Mouse (Mus musculus): ENCODE data around the gene Gm26920. TPM values are rescaled to one million over a fixed set of nuclear protein-coding genes. Genes with fewer than 3 reads are reported as not detected.

Gene Gm26920
- total RNA-seq (2014; rRNA removed) (0.13 TPM in 1 of 2 replicates, not detected in the other), polyA plus RNA-seq (2012; rRNA removed) (not detected in 2 replicates)

- H3K79me2 ChIP-seq (ENCODE audit: control insufficient read depth, insufficient read depth, low read length), result no peaks in the 10 kb centered on the region; the same call in 1 of the 2 replicates
- TF ChIP-seq POLR2A (IDR thresholded peaks at IDR 0.05; ENCODE audit: extremely low read depth, insufficient read depth, low read length), result no peak
- TF ChIP-seq CTCF (IDR thresholded peaks at IDR 0.05; ENCODE audit: low read depth, low read length), result no peak
- under 1% methylated on average over 40 of the region's 40 CpGs for whole genome bisulfite sequencing
- no peaks in the 10 kb centered on the region for H3K27me3 ChIP-seq (ENCODE audit: control insufficient read depth, insufficient read depth, low read length)
- H3K36me3 ChIP-seq (ENCODE audit: control insufficient read depth, insufficient read depth, low read length), result no peaks in the 10 kb centered on the region
- H3K9ac ChIP-seq (ENCODE audit: low read depth, low read length), result peak within 1 kb of the TSS; percentile 70
- H3K27ac ChIP-seq (replicated peaks; ENCODE audit: insufficient read depth, low read depth, low read length), result peak within 1 kb of the TSS; percentile 8
- DNase-seq (ENCODE audit: extremely low read depth, low read depth, low spot score), result peak; percentile 97
- peaks cover 6% of the 10 kb centered on the region; the same call in 1 of the 2 replicates for H3K4me1 ChIP-seq (ENCODE audit: control insufficient read depth, insufficient read depth, low read length)
- peak within 1 kb of the TSS; percentile 66 for H3K4me3 ChIP-seq (ENCODE audit: insufficient read depth, low read depth, low read length)
These were observed at the start of gene Gm26920, which contains the start of gene Zfp566 for GRCm38 (mm10) chr7:30090092-30090969. TSS of gene Gm26920 (minus strand) at chr7:30090410. TSS of gene Zfp566 (minus strand) at chr7:30090527.

GRCm38 (mm10) chr7:30136826-30137225 lies 46.6 kb upstream of the Gm26920 start:
- Histone ChIP-seq H3K9ac (ENCODE audit: low read depth, low read length) (no peak overlapping the region), H3K4me3 (ENCODE audit: insufficient read depth, low read depth, low read length) (no peak overlapping the region), H3K79me2 (ENCODE audit: control insufficient read depth, insufficient read depth, low read length) (no peaks in the 10 kb centered on the region), H3K4me1 (ENCODE audit: control insufficient read depth, insufficient read depth, low read length) (no peaks in the 10 kb centered on the region), H3K27me3 (ENCODE audit: control insufficient read depth, insufficient read depth, low read length) (no peaks in the 10 kb centered on the region), H3K27ac (replicated peaks; ENCODE audit: insufficient read depth, low read depth, low read length) (no peak overlapping the region), H3K36me3 (ENCODE audit: control insufficient read depth, insufficient read depth, low read length) (no peaks in the 10 kb centered on the region; the same call in 1 of the 2 replicates)
- no peak for DNase-seq (ENCODE audit: extremely low read depth, low read depth, low spot score)
- TF ChIP-seq CTCF (IDR thresholded peaks at IDR 0.05; ENCODE audit: low read depth, low read length) (no peak), POLR2A (IDR thresholded peaks at IDR 0.05; ENCODE audit: extremely low read depth, insufficient read depth, low read length) (no peak)
- WGBS, result 87% methylated on average over 10 of the region's 10 CpGs

- no peaks in the 10 kb centered on the region; the same call in 1 of the 2 replicates for H3K36me3 ChIP-seq (ENCODE audit: control insufficient read depth, insufficient read depth, low read length)
- WGBS, result 90% methylated on average over 4 of the region's 4 CpGs
- no peak for TF ChIP-seq POLR2A (IDR thresholded peaks at IDR 0.05; ENCODE audit: extremely low read depth, insufficient read depth, low read length)
- no peak for TF ChIP-seq CTCF (IDR thresholded peaks at IDR 0.05; ENCODE audit: low read depth, low read length)
These were observed 42.2 kb upstream of the Gm26920 start for GRCm38 (mm10) chr7:30132396-30132795.

GRCm38 (mm10) chr7:30129900-30130299 lies 39.7 kb upstream of the Gm26920 start:
- no peak for DNase-seq (ENCODE audit: extremely low read depth, low read depth, low spot score)
- Histone ChIP-seq H3K27ac (replicated peaks; ENCODE audit: insufficient read depth, low read depth, low read length) (no peak overlapping the region), H3K4me1 (ENCODE audit: control insufficient read depth, insufficient read depth, low read length) (no peaks in the 10 kb centered on the region), H3K9ac (ENCODE audit: low read depth, low read length) (no peak overlapping the region), H3K4me3 (ENCODE audit: insufficient read depth, low read depth, low read length) (no peak overlapping the region), H3K36me3 (ENCODE audit: control insufficient read depth, insufficient read depth, low read length) (no peaks in the 10 kb centered on the region; the same call in 1 of the 2 replicates), H3K27me3 (ENCODE audit: control insufficient read depth, insufficient read depth, low read length) (no peaks in the 10 kb centered on the region), H3K79me2 (ENCODE audit: control insufficient read depth, insufficient read depth, low read length) (no peaks in the 10 kb centered on the region)
- no peak for TF ChIP-seq POLR2A (IDR thresholded peaks at IDR 0.05; ENCODE audit: extremely low read depth, insufficient read depth, low read length)
- no peak for TF ChIP-seq CTCF (IDR thresholded peaks at IDR 0.05; ENCODE audit: low read depth, low read length)
- WGBS, result 94% methylated on average over 8 of the region's 8 CpGs

More at GRCm38 (mm10) chr7:30132396-30132795, 42.2 kb upstream of the Gm26920 start:
- Histone ChIP-seq H3K4me3 (ENCODE audit: insufficient read depth, low read depth, low read length) (no peak overlapping the region), H3K79me2 (ENCODE audit: control insufficient read depth, insufficient read depth, low read length) (no peaks in the 10 kb centered on the region), H3K27me3 (ENCODE audit: control insufficient read depth, insufficient read depth, low read length) (no peaks in the 10 kb centered on the region), H3K27ac (replicated peaks; ENCODE audit: insufficient read depth, low read depth, low read length) (no peak overlapping the region), H3K4me1 (ENCODE audit: control insufficient read depth, insufficient read depth, low read length) (no peaks in the 10 kb centered on the region), H3K9ac (ENCODE audit: low read depth, low read length) (no peak overlapping the region)
- no peak for DNase-seq (ENCODE audit: extremely low read depth, low read depth, low spot score)

- no peak overlapping the region for H3K27ac ChIP-seq (replicated peaks; ENCODE audit: insufficient read depth, low read depth, low read length)
These were observed 31.9 kb upstream of the Gm26920 start for GRCm38 (mm10) chr7:30122188-30122530.

More at GRCm38 (mm10) chr7:30122188-30122530, 31.9 kb upstream of the Gm26920 start:
- H3K9ac ChIP-seq (ENCODE audit: low read depth, low read length), result peak overlapping the region; percentile 26
- TF ChIP-seq POLR2A (IDR thresholded peaks at IDR 0.05; ENCODE audit: extremely low read depth, insufficient read depth, low read length) (no peak), CTCF (IDR thresholded peaks at IDR 0.05; ENCODE audit: low read depth, low read length) (no peak)
- no peak for DNase-seq (ENCODE audit: extremely low read depth, low read depth, low spot score)
- no peaks in the 10 kb centered on the region for H3K79me2 ChIP-seq (ENCODE audit: control insufficient read depth, insufficient read depth, low read length)
- peak overlapping the region; percentile 87 for H3K4me3 ChIP-seq (ENCODE audit: insufficient read depth, low read depth, low read length)
- no peaks in the 10 kb centered on the region for H3K36me3 ChIP-seq (ENCODE audit: control insufficient read depth, insufficient read depth, low read length)
- 4% methylated on average over 15 of the region's 15 CpGs for WGBS
- H3K27me3 ChIP-seq (ENCODE audit: control insufficient read depth, insufficient read depth, low read length), result no peaks in the 10 kb centered on the region
- peaks cover 4% of the 10 kb centered on the region for H3K4me1 ChIP-seq (ENCODE audit: control insufficient read depth, insufficient read depth, low read length)

Measured in liver, adult 2 months (tissue).